Mouse (Mus musculus): ENCODE data around the gene Nrn1. TPM values are rescaled to one million over a fixed set of nuclear protein-coding genes. Genes with fewer than 3 reads are reported as not detected.

The Nrn1 gene
- polyA plus RNA-seq (2014; fragmentation: Illumina TruSeq; extraction: RNeasy Lipid Tissue Mini Kit (QIAGEN cat#74804); ENCODE audit: low replicate concordance) = 9.9 TPM

GRCm38 (mm10) chr13:36734731-36735571 lies at the start of gene Nrn1:
Gene Nrn1, minus strand, starts transcription at chr13:36735131.

Measured in small intestine, adult 10 weeks (tissue).